Mouse (Mus musculus) megakaryocyte, adult 5-6 weeks (primary cell): ENCODE data around the gene Znrd1. TPM values are rescaled to one million over a fixed set of nuclear protein-coding genes. Genes with fewer than 3 reads are reported as not detected.

Experiments used
- ATAC-seq: 2 replicates; pipeline ENCODE4 v1.8.0; 2016; ENCODE audit warnings: mild to moderate bottlenecking, inconsistent platforms; ENCODE audit not compliant: poor library complexity, severe bottlenecking
- total RNA-seq, 2 experiments: library from RNA; stranded (forward) in 1 of 2; stranded (reverse) in 1 of 2; fragments of 153-499, 151-499 nt in 1 of 2; fragments of 221-1000, 200-1000 nt in 1 of 2; gene quantifications; 2 replicates each; pipeline versions ENCODE4 v1.2.3 to v1.2.4; 2015 to 2017

The Znrd1 gene
- total RNA-seq, 2 experiments from 2014 or later = 32.0 to 90.6 TPM

GRCm38 (mm10) chr17:36929236-36929932, 29.0 kb downstream of the Znrd1 start:
- ATAC-seq = no peak

- ATAC-seq = no peak
These were observed 30.8 kb downstream of the Znrd1 start for GRCm38 (mm10) chr17:36927496-36928120.

GRCm38 (mm10) chr17:36923491-36923890, 34.9 kb downstream of the Znrd1 start:
- ATAC-seq = no peak

GRCm38 (mm10) chr17:36922715-36923114, 35.6 kb downstream of the Znrd1 start:
- ATAC-seq = no peak

GRCm38 (mm10) chr17:36920239-36920638, 38.1 kb downstream of the Znrd1 start:
- ATAC-seq = no peak

- 0 out of 2 replicates have a peak, but pooled peaks have one; percentile 56 for ATAC-seq
These were observed 43.3 kb downstream of the Znrd1 start for GRCm38 (mm10) chr17:36915076-36915475.

GRCm38 (mm10) chr17:36914108-36914507, 44.3 kb downstream of the Znrd1 start:
- peak; percentile 77 for ATAC-seq

- ATAC-seq = no peak
These were observed 46.3 kb downstream of the Znrd1 start for GRCm38 (mm10) chr17:36912031-36912430.

- no peak for ATAC-seq
These were observed 48.6 kb downstream of the Znrd1 start for GRCm38 (mm10) chr17:36909802-36910201.

- ATAC-seq = no peak
These were observed 50.1 kb downstream of the Znrd1 start for GRCm38 (mm10) chr17:36908235-36908634.

Other genes with a start within 250 kb of the Znrd1 start
- not detected in 2 replicates for gene H2-M10.5, start 185.6 kb downstream of the Znrd1 start, total RNA-seq (2015)
- gene H2-M10.5, start 185.6 kb downstream of the Znrd1 start, total RNA-seq (2017) = not detected in 2 replicates
- gene H2-M10.6, start 146.4 kb downstream of the Znrd1 start, total RNA-seq (2015) = not detected in 2 replicates
- gene H2-M10.6, start 146.4 kb downstream of the Znrd1 start, total RNA-seq (2017) = not detected in 2 replicates
- gene Trim26, start 121.4 kb downstream of the Znrd1 start, total RNA-seq (2015) = 27.4 and 29.0 TPM in 2 replicates
- gene Trim26, start 121.4 kb downstream of the Znrd1 start, total RNA-seq (2017) = 19.6 and 24.9 TPM in 2 replicates
- not detected in 2 replicates for gene Trim15, start 91.3 kb downstream of the Znrd1 start, total RNA-seq (2015)
- gene Trim15, start 91.3 kb downstream of the Znrd1 start, total RNA-seq (2017) = not detected in 2 replicates
- gene Trim10, start 89.0 kb downstream of the Znrd1 start, total RNA-seq (2015) = 0.52 and 0.76 TPM in 2 replicates
- 1.5 and 3.9 TPM in 2 replicates for gene Trim10, start 89.0 kb downstream of the Znrd1 start, total RNA-seq (2017)
- gene Trim40, start 68.4 kb downstream of the Znrd1 start, total RNA-seq (2015) = not detected in 2 replicates
- gene Trim40, start 68.4 kb downstream of the Znrd1 start, total RNA-seq (2017) = not detected in 2 replicates
- not detected in 2 replicates for gene Trim31, start 60.4 kb downstream of the Znrd1 start, total RNA-seq (2015)
- gene Trim31, start 60.4 kb downstream of the Znrd1 start, total RNA-seq (2017) = not detected in 2 replicates
- gene Rnf39, start 15.6 kb downstream of the Znrd1 start, total RNA-seq (2015) = not detected in 2 replicates
- 0.20 TPM in 1 of 2 replicates, not detected in the other for gene Rnf39, start 15.6 kb downstream of the Znrd1 start, total RNA-seq (2017)
- gene Ppp1r11, start 6.8 kb downstream of the Znrd1 start, total RNA-seq (2015) = 61.1 and 68.5 TPM in 2 replicates
- 58.5 and 63.3 TPM in 2 replicates for gene Ppp1r11, start 6.8 kb downstream of the Znrd1 start, total RNA-seq (2017)
- 2.2 and 4.3 TPM in 2 replicates for gene Znrd1as, start within 50 bp of the Znrd1 start, total RNA-seq (2015)
- gene Znrd1as, start within 50 bp of the Znrd1 start, total RNA-seq (2017) = 5.7 and 6.5 TPM in 2 replicates
- not detected in 2 replicates for gene 2410137M14Rik, start 22.7 kb upstream of the Znrd1 start, total RNA-seq (2015)
- gene 2410137M14Rik, start 22.7 kb upstream of the Znrd1 start, total RNA-seq (2017) = not detected in 2 replicates
- 0.23 TPM in 1 of 2 replicates, not detected in the other for gene H2-M5, start 31.0 kb upstream of the Znrd1 start, total RNA-seq (2015)
- not detected in 2 replicates for gene H2-M5, start 31.0 kb upstream of the Znrd1 start, total RNA-seq (2017)
- not detected in 2 replicates for gene Zfp57, start 42.6 kb upstream of the Znrd1 start, total RNA-seq (2015)
- gene Zfp57, start 42.6 kb upstream of the Znrd1 start, total RNA-seq (2017) = not detected in 2 replicates
- gene Mog, start 64.8 kb upstream of the Znrd1 start, total RNA-seq (2015) = not detected in 2 replicates
- gene Mog, start 64.8 kb upstream of the Znrd1 start, total RNA-seq (2017) = not detected in 2 replicates
- gene Gabbr1, start 87.4 kb upstream of the Znrd1 start, total RNA-seq (2015) = 12.4 and 14.2 TPM in 2 replicates
- gene Gabbr1, start 87.4 kb upstream of the Znrd1 start, total RNA-seq (2017) = 5.7 and 10.5 TPM in 2 replicates
- not detected in 2 replicates for gene Olfr90, start 129.9 kb upstream of the Znrd1 start, total RNA-seq (2015)
- not detected in 2 replicates for gene Olfr90, start 129.9 kb upstream of the Znrd1 start, total RNA-seq (2017)
- gene Olfr91, start 139.7 kb upstream of the Znrd1 start, total RNA-seq (2015) = not detected in 2 replicates
- gene Olfr91, start 139.7 kb upstream of the Znrd1 start, total RNA-seq (2017) = not detected in 2 replicates
- not detected in 2 replicates for gene Olfr92, start 161.5 kb upstream of the Znrd1 start, total RNA-seq (2015)
- not detected in 2 replicates for gene Olfr92, start 161.5 kb upstream of the Znrd1 start, total RNA-seq (2017)
- not detected in 2 replicates for gene Olfr93, start 202.9 kb upstream of the Znrd1 start, total RNA-seq (2015)
- not detected in 2 replicates for gene Olfr93, start 202.9 kb upstream of the Znrd1 start, total RNA-seq (2017)
- not detected in 2 replicates for gene Ubd, start 235.3 kb upstream of the Znrd1 start, total RNA-seq (2015)
- gene Ubd, start 235.3 kb upstream of the Znrd1 start, total RNA-seq (2017) = 0.40 TPM in 1 of 2 replicates, not detected in the other
- gene Olfr94, start 242.4 kb upstream of the Znrd1 start, total RNA-seq (2015) = not detected in 2 replicates
- not detected in 2 replicates for gene Olfr94, start 242.4 kb upstream of the Znrd1 start, total RNA-seq (2017)